Mouse (Mus musculus): ENCODE results near the gene Aldh3a1.

DNA sequence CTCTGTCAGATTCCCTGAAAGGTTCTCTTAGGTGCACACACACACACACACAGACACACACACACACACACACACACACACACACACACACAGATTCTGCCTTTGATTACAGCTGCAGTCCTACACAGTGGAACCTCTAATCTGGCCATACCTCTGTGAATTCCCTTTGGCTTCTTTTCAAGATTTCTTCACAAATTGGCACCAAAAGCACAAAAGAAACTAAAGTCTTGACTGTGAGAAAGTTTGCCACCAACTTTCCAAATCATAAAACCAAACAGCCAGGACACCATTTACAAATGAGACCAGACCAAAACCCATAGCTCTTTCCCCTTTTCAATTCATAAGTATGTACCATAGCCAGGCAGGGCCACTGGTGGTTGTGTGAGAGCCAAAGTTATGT, 9.4 kb upstream of the Aldh3a1 start:
- TF ChIP-seq POLR2A (IDR thresholded peaks at IDR 0.05; ENCODE audit: control insufficient read depth, low read depth, low read length) (no peak), CTCF (IDR thresholded peaks at IDR 0.05; ENCODE audit: control insufficient read depth, insufficient read depth, insufficient replicate concordance, low read depth, low read length) (no peak)

All from testis, adult 2 months (tissue).